Mouse (Mus musculus): ENCODE measurements around the gene Rab37. TPM values are rescaled to one million over a fixed set of nuclear protein-coding genes. Genes with fewer than 3 reads are reported as not detected.

The Rab37 gene
- polyA plus RNA-seq, 1 experiment = 0.99 TPM

- Histone ChIP-seq H3K27me3 (ENCODE audit: control insufficient read depth, insufficient read depth, low read length, poor library complexity, severe bottlenecking) (no peaks in the 10 kb centered on the region), H3K9me3 (replicated peaks; ENCODE audit: control insufficient read depth, insufficient read depth, low read length, poor library complexity, severe bottlenecking) (no peaks in the 10 kb centered on the region), H3K27ac (ENCODE audit: insufficient read depth, low read length) (no peak overlapping the region), H3K36me3 (ENCODE audit: control insufficient read depth, insufficient read depth, low read length, poor library complexity, severe bottlenecking) (no peaks in the 10 kb centered on the region), H3K4me1 (ENCODE audit: control insufficient read depth, insufficient read depth, low read length) (peaks cover 4% of the 10 kb centered on the region), H3K9ac (ENCODE audit: low read depth, poor library complexity, severe bottlenecking) (no peak overlapping the region), H3K4me3 (ENCODE audit: low read depth, low read length) (no peak overlapping the region)
- no peak for TF ChIP-seq CTCF (IDR thresholded peaks at IDR 0.05; ENCODE audit: low read depth, low read length)
- TF ChIP-seq EP300 (IDR thresholded peaks at IDR 0.05; ENCODE audit: insufficient read depth, low read depth, low read length) = no peak
- TF ChIP-seq POLR2A (IDR thresholded peaks at IDR 0.05; ENCODE audit: insufficient read depth, low read length) = no peak
These were observed 16.2 kb downstream of the Rab37 start for GRCm38 (mm10) chr11:115107403-115107916.

GRCm38 (mm10) chr11:115108176-115108575 lies 16.9 kb downstream of the Rab37 start:
- H3K9ac ChIP-seq (ENCODE audit: low read depth, poor library complexity, severe bottlenecking) = no peak overlapping the region
- no peaks in the 10 kb centered on the region for H3K27me3 ChIP-seq (ENCODE audit: control insufficient read depth, insufficient read depth, low read length, poor library complexity, severe bottlenecking)
- TF ChIP-seq EP300 (IDR thresholded peaks at IDR 0.05; ENCODE audit: insufficient read depth, low read depth, low read length) (no peak), CTCF (IDR thresholded peaks at IDR 0.05; ENCODE audit: low read depth, low read length) (no peak), POLR2A (IDR thresholded peaks at IDR 0.05; ENCODE audit: insufficient read depth, low read length) (no peak)

GRCm38 (mm10) chr11:115110271-115110670 lies 19.0 kb downstream of the Rab37 start:
- TF ChIP-seq POLR2A (IDR thresholded peaks at IDR 0.05; ENCODE audit: insufficient read depth, low read length) (no peak), CTCF (IDR thresholded peaks at IDR 0.05; ENCODE audit: low read depth, low read length) (no peak), EP300 (IDR thresholded peaks at IDR 0.05; ENCODE audit: insufficient read depth, low read depth, low read length) (no peak)
- H3K9me3 ChIP-seq (replicated peaks; ENCODE audit: control insufficient read depth, insufficient read depth, low read length, poor library complexity, severe bottlenecking) = no peaks in the 10 kb centered on the region
- H3K36me3 ChIP-seq (ENCODE audit: control insufficient read depth, insufficient read depth, low read length, poor library complexity, severe bottlenecking) = no peaks in the 10 kb centered on the region
- no peak overlapping the region for H3K9ac ChIP-seq (ENCODE audit: low read depth, poor library complexity, severe bottlenecking)
- H3K4me3 ChIP-seq (ENCODE audit: low read depth, low read length) = no peak overlapping the region
- no peak overlapping the region for H3K27ac ChIP-seq (ENCODE audit: insufficient read depth, low read length)
- H3K27me3 ChIP-seq (ENCODE audit: control insufficient read depth, insufficient read depth, low read length, poor library complexity, severe bottlenecking) = no peaks in the 10 kb centered on the region; the same call in 1 of the 2 replicates
- H3K4me1 ChIP-seq (ENCODE audit: control insufficient read depth, insufficient read depth, low read length) = no peaks in the 10 kb centered on the region

More at GRCm38 (mm10) chr11:115108176-115108575, 16.9 kb downstream of the Rab37 start:
- no peak overlapping the region for H3K4me3 ChIP-seq (ENCODE audit: low read depth, low read length)
- H3K36me3 ChIP-seq (ENCODE audit: control insufficient read depth, insufficient read depth, low read length, poor library complexity, severe bottlenecking) = no peaks in the 10 kb centered on the region
- no peaks in the 10 kb centered on the region for H3K9me3 ChIP-seq (replicated peaks; ENCODE audit: control insufficient read depth, insufficient read depth, low read length, poor library complexity, severe bottlenecking)
- H3K27ac ChIP-seq (ENCODE audit: insufficient read depth, low read length) = no peak overlapping the region
- peaks cover 2% of the 10 kb centered on the region for H3K4me1 ChIP-seq (ENCODE audit: control insufficient read depth, insufficient read depth, low read length)

- Histone ChIP-seq H3K4me3 (ENCODE audit: low read depth, low read length) (no peak overlapping the region), H3K36me3 (ENCODE audit: control insufficient read depth, insufficient read depth, low read length, poor library complexity, severe bottlenecking) (no peaks in the 10 kb centered on the region), H3K9ac (ENCODE audit: low read depth, poor library complexity, severe bottlenecking) (no peak overlapping the region), H3K27ac (ENCODE audit: insufficient read depth, low read length) (no peak overlapping the region), H3K9me3 (replicated peaks; ENCODE audit: control insufficient read depth, insufficient read depth, low read length, poor library complexity, severe bottlenecking) (no peaks in the 10 kb centered on the region), H3K4me1 (ENCODE audit: control insufficient read depth, insufficient read depth, low read length) (no peaks in the 10 kb centered on the region), H3K27me3 (ENCODE audit: control insufficient read depth, insufficient read depth, low read length, poor library complexity, severe bottlenecking) (no peaks in the 10 kb centered on the region; the same call in 1 of the 2 replicates)
- no peak for TF ChIP-seq CTCF (IDR thresholded peaks at IDR 0.05; ENCODE audit: low read depth, low read length)
- TF ChIP-seq EP300 (IDR thresholded peaks at IDR 0.05; ENCODE audit: insufficient read depth, low read depth, low read length) = no peak
- TF ChIP-seq POLR2A (IDR thresholded peaks at IDR 0.05; ENCODE audit: insufficient read depth, low read length) = no peak
These were observed 21.0 kb downstream of the Rab37 start for GRCm38 (mm10) chr11:115112196-115112595.

- TF ChIP-seq CTCF (IDR thresholded peaks at IDR 0.05; ENCODE audit: low read depth, low read length) = no peak
- TF ChIP-seq EP300 (IDR thresholded peaks at IDR 0.05; ENCODE audit: insufficient read depth, low read depth, low read length) = no peak
- TF ChIP-seq POLR2A (IDR thresholded peaks at IDR 0.05; ENCODE audit: insufficient read depth, low read length) = no peak
- no peak overlapping the region for H3K27ac ChIP-seq (ENCODE audit: insufficient read depth, low read length)
- no peaks in the 10 kb centered on the region for H3K36me3 ChIP-seq (ENCODE audit: control insufficient read depth, insufficient read depth, low read length, poor library complexity, severe bottlenecking)
- H3K4me1 ChIP-seq (ENCODE audit: control insufficient read depth, insufficient read depth, low read length) = no peaks in the 10 kb centered on the region
- H3K9ac ChIP-seq (ENCODE audit: low read depth, poor library complexity, severe bottlenecking) = no peak overlapping the region
- no peaks in the 10 kb centered on the region for H3K27me3 ChIP-seq (ENCODE audit: control insufficient read depth, insufficient read depth, low read length, poor library complexity, severe bottlenecking)
- H3K9me3 ChIP-seq (replicated peaks; ENCODE audit: control insufficient read depth, insufficient read depth, low read length, poor library complexity, severe bottlenecking) = no peaks in the 10 kb centered on the region
- no peak overlapping the region for H3K4me3 ChIP-seq (ENCODE audit: low read depth, low read length)
These were observed 28.2 kb downstream of the Rab37 start for GRCm38 (mm10) chr11:115119409-115119808.

GRCm38 (mm10) chr11:115128483-115128882 lies 37.3 kb downstream of the Rab37 start:
- Histone ChIP-seq H3K4me1 (ENCODE audit: control insufficient read depth, insufficient read depth, low read length) (no peaks in the 10 kb centered on the region), H3K27ac (ENCODE audit: insufficient read depth, low read length) (no peak overlapping the region), H3K9me3 (replicated peaks; ENCODE audit: control insufficient read depth, insufficient read depth, low read length, poor library complexity, severe bottlenecking) (no peaks in the 10 kb centered on the region), H3K27me3 (ENCODE audit: control insufficient read depth, insufficient read depth, low read length, poor library complexity, severe bottlenecking) (no peaks in the 10 kb centered on the region), H3K4me3 (ENCODE audit: low read depth, low read length) (no peak overlapping the region), H3K36me3 (ENCODE audit: control insufficient read depth, insufficient read depth, low read length, poor library complexity, severe bottlenecking) (no peaks in the 10 kb centered on the region), H3K9ac (ENCODE audit: low read depth, poor library complexity, severe bottlenecking) (no peak overlapping the region)
- TF ChIP-seq POLR2A (IDR thresholded peaks at IDR 0.05; ENCODE audit: insufficient read depth, low read length) (no peak), CTCF (IDR thresholded peaks at IDR 0.05; ENCODE audit: low read depth, low read length) (no peak), EP300 (IDR thresholded peaks at IDR 0.05; ENCODE audit: insufficient read depth, low read depth, low read length) (no peak)
